Mouse (Mus musculus): Measurements from ENCODE around the gene Ppp1r3d.

Ppp1r3d gene

GRCm38 (mm10) chr2:178414261-178415149 lies at the start of gene Ppp1r3d, which contains the start of gene Fam217b:
TSS of gene Ppp1r3d (minus strand) at chr2:178414472.
TSS of gene Fam217b (plus strand) at chr2:178414524.
- DNase-seq = no peak

DNA sequence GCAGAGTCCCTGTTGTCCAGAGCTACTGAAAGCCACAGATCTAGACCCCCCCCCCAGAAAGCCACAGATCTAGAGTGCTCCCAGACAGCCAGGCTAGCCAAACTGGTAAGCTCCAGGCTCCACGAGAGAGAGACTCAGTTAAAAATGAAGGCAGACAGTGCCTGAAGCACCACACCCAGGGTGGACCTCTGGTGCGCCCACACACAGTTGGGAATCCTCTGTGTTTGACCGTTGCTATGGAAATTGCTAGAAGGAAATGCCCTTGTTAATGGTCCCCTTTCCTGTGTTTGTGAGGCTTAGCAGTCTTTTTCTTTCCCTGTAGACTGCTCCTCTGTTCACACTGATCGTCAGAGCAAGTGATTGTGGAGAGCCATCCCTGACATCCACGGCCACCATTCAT lies 46.1 kb upstream of the Ppp1r3d start:
- no peak for DNase-seq

- no peak for DNase-seq
Measured at GRCm38 (mm10) chr2:178457414-178457813, 43.1 kb upstream of the Ppp1r3d start.

- no peak for DNase-seq
Measured at GRCm38 (mm10) chr2:178454664-178455516, 40.6 kb upstream of the Ppp1r3d start.

DNA sequence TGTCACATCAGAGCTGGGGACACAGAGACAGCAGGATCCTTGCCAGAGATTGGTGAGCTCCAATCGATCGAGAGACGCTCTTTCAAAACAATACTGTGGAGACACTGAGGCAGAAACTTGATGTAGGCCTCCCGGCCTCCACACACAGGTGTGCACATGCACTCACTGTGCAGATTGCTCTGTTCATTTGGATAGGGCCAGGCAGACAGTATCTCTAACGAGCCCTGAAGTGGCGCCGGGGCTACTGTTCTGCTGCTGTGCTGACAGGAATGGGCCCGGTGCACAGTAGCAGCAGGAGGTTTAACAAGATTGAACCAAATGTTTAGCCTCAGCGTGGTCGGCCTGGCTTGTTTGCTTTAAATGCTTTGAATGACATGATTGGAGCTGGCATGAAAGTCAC lies 36.7 kb upstream of the Ppp1r3d start:
- no peak for DNase-seq

- DNase-seq = no peak
Measured at GRCm38 (mm10) chr2:178450236-178450635, 36.0 kb upstream of the Ppp1r3d start.

GRCm38 (mm10) chr2:178449386-178449785 lies 35.1 kb upstream of the Ppp1r3d start:
- DNase-seq = no peak

DNA sequence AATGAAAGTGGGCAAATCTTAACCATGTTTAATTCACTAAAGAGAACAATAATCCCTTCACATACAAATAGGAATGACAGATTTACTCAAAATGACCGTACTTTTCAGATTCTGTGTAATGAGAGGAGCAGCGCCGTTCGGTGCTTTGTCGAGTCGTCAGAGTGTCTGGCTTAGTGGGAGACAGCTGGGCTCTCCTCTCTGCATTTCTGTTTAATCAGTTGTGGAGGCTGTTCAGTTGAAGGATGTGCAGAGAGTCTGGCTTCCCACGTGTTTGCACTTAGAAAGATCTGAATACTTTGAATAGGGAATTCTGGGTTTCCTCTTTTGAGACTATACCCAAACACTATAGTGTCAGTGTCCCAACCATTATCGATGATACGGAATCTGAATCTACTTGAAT lies 23.0 kb upstream of the Ppp1r3d start:
- no peak for DNase-seq

DNA sequence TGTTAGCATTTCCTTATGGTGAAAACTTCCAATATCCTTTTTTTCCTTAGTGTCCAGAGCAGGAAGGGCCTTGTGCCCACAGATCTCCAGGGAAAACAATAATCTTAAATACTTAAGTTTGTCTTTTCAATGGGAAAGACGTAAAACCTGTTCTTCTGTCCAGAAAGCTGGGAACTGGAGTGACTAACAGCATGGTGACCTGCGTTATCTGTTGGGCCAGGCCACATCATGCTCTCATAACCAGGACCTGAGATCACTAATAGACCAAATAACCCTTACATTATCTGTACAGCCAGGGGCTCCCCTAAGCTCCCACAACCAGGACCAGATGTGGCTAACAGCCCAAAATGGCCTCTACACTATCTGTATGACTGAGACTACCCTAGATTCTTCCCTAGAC lies 19.6 kb upstream of the Ppp1r3d start:
- no peak for DNase-seq

DNA sequence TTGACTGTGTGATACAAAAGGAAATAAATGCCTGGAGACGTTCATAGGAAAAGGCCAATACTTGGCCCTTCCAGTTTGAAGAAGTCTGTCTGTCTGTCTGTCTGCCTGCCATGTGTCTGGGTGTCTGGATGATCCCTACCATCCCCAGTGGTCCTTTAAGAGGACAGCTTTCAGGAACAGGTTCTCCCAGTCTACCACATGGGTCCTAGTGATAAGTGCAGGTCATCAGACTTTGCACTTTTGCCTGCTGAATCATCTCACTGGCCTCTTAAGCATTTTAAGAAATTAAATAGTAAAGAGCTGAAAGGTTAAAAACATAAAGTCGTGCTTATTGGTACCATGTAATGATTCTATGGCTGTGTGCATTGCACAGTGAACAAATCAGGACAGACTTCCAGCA lies 19.2 kb upstream of the Ppp1r3d start:
- no peak for DNase-seq

DNA sequence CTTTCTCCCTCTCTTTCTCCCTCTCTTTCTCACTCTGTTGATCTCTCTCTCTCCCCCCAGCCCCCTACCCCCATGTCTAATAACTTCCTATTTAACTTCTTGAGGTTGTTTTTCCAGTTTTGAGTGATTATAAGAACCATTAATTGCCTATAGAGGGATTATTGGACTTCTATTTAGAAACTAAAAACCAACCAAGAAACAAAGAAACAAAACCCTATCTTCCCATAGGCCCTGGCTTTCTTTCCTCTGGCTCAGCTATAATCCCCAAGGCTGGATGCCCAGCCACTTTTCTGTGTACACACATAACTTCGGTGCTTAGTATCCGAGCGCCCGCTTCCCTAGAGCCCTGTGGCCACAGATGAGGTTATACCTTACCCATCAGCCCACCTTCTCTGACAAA lies 16.0 kb upstream of the Ppp1r3d start, which contains the start of gene Cdh26:
TSS of gene Cdh26 (plus strand) at position 301 of the 400 bp plus-strand sequence.
- no peak for DNase-seq

- no peak for DNase-seq
Measured at GRCm38 (mm10) chr2:178429426-178429825, 15.2 kb upstream of the Ppp1r3d start.

DNA sequence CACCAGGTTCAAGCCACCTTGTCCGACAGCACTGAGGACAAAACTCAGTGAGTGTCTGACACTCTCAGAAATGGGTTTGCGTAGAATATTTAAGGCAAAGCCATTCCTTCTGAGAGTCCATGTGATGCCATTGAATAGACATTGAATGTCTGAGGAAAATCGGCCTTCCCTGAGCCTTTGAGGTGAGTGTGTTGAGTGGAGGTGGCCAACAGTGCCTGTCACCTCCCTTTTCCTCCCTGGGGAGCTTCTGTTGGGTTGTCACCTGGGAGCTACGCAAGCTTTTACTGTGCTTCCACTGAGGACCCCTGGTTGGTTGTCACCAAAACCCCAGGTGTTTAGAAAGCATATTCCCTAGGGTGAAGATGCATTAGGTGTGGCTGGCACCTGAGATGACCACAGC lies 14.4 kb upstream of the Ppp1r3d start:
- DNase-seq = no peak

GRCm38 (mm10) chr2:178428183-178428582 lies 13.9 kb upstream of the Ppp1r3d start:
- no peak for DNase-seq

GRCm38 (mm10) chr2:178427181-178427580 lies 12.9 kb upstream of the Ppp1r3d start:
- no peak for DNase-seq

DNA sequence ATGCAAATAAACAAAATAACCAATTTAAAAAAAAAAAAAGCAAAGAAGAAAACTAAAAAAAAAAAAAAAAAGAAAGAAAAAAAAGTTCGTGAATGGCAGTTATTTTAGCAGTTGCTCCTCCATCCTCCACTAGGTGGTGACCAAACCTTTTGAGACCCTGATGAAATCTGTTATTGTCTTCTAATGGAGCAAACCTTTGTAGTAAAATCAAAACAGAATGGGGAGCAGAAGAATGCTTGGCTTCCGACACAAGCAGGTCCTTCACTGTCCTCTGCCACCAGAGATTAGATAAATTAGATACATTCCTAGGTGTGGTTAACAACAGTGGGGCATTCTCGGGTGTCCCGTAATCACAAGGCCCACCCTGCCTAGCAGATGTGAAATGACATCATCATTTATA lies 12.0 kb upstream of the Ppp1r3d start:
- no peak for DNase-seq

DNA sequence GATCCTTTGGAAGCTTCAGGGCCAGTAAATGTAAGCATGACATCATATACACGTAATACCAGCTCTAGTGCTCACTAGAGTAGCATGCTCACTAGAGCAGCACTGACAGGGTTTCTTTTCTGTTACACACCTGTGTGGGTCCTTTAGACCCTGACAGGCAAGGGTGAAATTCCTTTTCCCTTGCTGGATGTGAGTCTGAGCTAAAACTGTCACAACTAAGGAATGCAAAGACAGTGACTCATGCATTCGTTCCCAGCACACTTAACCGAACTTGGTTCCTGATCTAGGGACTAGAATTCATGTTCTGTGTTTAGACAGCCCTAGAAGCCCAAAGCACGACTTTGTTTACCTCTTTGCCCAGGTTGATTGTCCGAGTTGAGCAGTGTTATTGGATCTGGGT lies 9.0 kb upstream of the Ppp1r3d start:
- no peak for DNase-seq

GRCm38 (mm10) chr2:178422186-178422585 lies 7.9 kb upstream of the Ppp1r3d start:
- no peak for DNase-seq

DNA sequence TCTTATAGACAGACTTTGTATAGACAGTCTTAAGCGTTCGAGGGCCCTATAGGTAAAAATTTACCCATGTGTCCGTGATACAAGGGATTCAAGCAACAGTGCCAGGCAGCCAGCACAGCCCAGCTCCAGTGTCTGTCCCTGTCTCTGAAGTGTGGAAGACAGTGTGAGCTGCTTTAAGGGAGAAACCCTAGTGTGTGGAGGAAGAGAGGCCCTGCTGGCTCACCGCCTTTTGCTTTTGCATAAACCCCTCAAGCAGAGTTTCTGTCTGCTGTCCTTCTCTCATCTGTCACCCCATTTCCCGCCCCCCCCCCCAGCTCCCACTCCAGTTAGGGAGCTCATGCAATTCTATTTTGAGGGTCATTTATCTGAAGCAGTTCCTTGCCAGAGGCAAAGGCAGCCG lies 7.3 kb upstream of the Ppp1r3d start:
- no peak for DNase-seq

- no peak for DNase-seq
Measured at GRCm38 (mm10) chr2:178420576-178420975, 6.3 kb upstream of the Ppp1r3d start.

DNA sequence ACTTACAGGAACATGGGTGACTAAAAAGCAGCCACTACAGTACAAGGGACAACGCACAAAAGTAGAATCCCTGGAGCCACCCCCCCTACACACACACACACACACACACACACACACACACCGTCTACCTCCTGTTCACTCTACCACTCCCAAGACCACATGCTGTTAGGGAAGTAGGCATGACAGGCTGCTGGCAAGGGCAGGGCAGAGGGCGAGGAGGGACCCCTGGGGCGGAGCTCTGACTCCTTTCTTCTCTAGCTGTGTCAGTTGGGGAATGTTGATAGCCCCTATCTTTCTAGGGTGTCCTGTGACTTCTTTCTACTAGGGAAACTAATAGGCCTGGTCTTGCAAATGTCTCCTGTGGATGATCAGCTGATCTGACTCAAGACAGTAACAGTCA lies 2.7 kb upstream of the Ppp1r3d start:
- DNase-seq = no peak

- DNase-seq = no peak
Measured at GRCm38 (mm10) chr2:178416427-178416826, 2.2 kb upstream of the Ppp1r3d start.

DNA sequence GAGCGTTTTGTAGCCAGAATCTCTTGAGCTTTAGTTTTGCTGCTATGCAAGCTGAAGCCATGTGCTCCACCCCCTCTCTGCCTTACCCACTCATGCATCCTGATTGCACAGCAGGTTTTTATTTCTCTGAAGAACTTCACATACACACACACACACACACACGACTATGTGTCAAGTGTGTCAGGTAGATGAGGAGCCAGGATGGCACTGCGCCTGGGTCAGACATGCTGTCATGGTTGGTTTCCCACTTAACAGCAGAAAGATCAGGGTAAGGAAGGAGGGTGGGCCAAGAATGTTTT lies 827 bp upstream of the Ppp1r3d start:
- DNase-seq = no peak

Measured in thymus, adult 18-20 months (tissue).